Mouse (Mus musculus): ENCODE measurements around the gene Asic3. TPM values are rescaled to one million over a fixed set of nuclear protein-coding genes. Genes with fewer than 3 reads are reported as not detected.

Gene Asic3
- polyA plus RNA-seq, 1 experiment from 2014 or later = 1.4 TPM

DNA sequence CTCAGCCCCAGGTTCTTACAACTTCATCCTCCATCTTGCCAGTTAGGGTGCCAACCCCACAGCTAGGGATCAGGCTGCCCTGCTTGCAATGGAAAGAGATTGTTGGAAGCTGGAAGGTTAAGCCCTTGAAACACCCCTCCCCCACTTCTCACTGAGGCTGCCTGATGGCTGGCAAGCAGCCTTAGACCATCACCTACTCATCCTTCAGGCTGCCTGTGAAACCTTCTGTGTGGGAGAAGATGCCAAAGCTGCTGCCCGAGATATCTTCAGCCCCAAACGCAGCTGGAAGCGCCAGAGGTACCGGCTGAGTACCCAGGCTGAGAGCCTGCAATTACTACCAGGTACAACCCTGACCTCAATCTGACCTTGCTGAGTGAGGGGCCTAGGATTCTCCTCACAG lies 33.7 kb upstream of the Asic3 start:
- Histone ChIP-seq H3K9me3 (no peaks in the 10 kb centered on the region), H3K27me3 (replicated peaks) (0 out of 2 replicates have a peak, but pooled peaks cover 3% of the 10 kb centered on the region), H3K4me2 (replicated peaks) (no peak overlapping the region), H3K9ac (no peak overlapping the region), H3K36me3 (no peaks in the 10 kb centered on the region), H3K4me1 (peaks cover 11% of the 10 kb centered on the region), H3K4me3 (no peak overlapping the region), H3K27ac (no peak overlapping the region)
- WGBS = 79% methylated on average over 4 of the region's 4 CpGs
- ATAC-seq (ENCODE audit: low FRiP score, low read depth) = no peak

DNA sequence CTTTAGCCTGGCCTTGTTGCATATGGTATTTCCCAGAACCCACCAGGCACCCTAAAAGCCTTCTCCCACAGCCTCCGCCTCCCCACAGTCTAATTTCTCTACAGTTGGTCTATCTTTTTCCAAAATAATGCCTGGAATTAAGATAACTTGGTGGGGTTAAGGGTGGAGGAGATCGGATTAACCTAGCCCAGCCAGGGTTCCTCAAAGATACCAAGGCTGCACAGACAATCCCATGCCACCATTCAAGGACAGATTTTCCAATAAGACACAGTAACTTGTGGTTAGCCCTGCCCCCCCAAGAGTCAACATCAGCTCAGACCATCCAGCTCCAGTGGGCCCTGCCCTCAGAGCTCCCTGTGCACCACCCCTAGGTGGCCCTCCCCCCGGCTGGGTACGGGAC lies 32.7 kb upstream of the Asic3 start:
- Histone ChIP-seq H3K4me1 (peaks cover 11% of the 10 kb centered on the region), H3K4me2 (replicated peaks) (no peak overlapping the region), H3K4me3 (no peak overlapping the region), H3K27me3 (replicated peaks) (peaks cover 9% of the 10 kb centered on the region; the same call in 1 of the 2 replicates), H3K9ac (no peak overlapping the region), H3K27ac (no peak overlapping the region), H3K36me3 (no peaks in the 10 kb centered on the region), H3K9me3 (no peaks in the 10 kb centered on the region)
- 95% methylated on average over 4 of the region's 4 CpGs for WGBS
- no peak for ATAC-seq (ENCODE audit: low FRiP score, low read depth)

DNA sequence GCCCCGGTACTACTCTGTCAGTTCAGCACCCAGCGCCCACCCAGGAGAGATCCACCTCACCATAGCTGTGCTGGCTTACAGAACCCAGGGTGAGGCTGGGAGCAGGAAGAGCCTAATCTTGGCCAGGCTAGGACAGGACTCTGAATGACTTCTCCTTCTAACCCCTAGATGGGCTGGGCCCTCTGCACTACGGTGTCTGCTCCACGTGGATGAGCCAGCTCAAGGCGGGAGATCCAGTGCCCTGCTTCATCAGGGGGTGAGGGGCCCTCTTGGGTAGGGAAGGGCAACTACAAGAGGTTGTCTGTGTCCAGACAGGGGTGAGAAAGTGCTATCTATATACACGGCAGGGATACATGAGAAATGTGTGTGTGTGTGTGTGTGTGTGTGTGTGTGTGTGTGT lies 31.7 kb upstream of the Asic3 start:
- WGBS = 76% methylated on average over 6 of the region's 6 CpGs

GRCm38 (mm10) chr5:24381988-24382387 lies 31.2 kb upstream of the Asic3 start:
- Histone ChIP-seq H3K9ac (no peak overlapping the region), H3K36me3 (no peaks in the 10 kb centered on the region)
- 68% methylated on average over 2 of the region's 2 CpGs for WGBS

More for the DNA sequence above, 31.7 kb upstream of the Asic3 start:
- Histone ChIP-seq H3K27ac (no peak overlapping the region), H3K4me2 (replicated peaks) (no peak overlapping the region), H3K9ac (no peak overlapping the region), H3K27me3 (replicated peaks) (peaks cover 19% of the 10 kb centered on the region), H3K4me3 (no peak overlapping the region), H3K4me1 (peaks cover 11% of the 10 kb centered on the region), H3K9me3 (no peaks in the 10 kb centered on the region), H3K36me3 (no peaks in the 10 kb centered on the region)
- ATAC-seq (ENCODE audit: low FRiP score, low read depth) = no peak

DNA sequence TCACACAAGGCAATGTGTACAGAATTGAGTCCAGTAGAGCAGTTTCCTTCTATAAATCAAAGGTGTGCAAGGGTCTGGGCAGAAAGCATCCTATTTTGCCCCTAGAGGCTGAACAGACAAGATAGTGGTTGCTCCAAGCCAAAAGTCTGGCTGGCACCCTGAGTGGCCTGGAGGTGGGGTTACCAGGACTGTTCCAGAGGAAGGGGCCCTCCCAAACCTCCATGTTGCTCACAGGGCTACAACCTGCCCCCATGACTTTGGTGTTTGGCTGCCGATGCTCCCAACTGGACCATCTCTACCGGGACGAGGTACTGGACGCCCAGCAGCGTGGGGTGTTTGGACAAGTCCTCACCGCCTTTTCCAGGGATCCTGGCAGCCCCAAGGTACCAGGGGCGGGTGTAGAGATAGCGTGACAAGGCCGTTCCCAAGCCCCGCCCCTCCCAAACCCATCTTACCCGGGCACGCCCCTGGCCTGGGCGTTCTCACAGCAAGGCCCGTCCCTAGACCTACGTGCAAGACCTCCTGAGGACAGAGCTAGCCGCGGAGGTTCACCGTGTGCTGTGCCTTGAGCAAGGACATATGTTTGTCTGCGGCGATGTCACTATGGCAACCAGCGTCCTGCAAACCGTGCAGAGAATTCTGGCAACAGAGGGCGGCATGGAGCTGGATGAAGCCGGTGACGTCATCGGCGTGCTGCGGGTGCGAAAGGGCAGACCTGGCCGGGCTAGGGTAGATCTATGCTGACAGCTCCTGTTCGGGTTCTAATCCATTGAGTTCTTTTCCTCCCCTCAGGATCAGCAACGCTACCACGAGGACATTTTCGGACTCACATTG lies 29.9 kb upstream of the Asic3 start:
- Histone ChIP-seq H3K27ac (no peak overlapping the region; the same call in 1 of the 2 replicates), H3K36me3 (no peaks in the 10 kb centered on the region), H3K4me2 (replicated peaks) (peak overlapping the region; percentile 75), H3K27me3 (replicated peaks) (peaks cover 37% of the 10 kb centered on the region), H3K4me3 (peak overlapping the region; percentile 45), H3K9me3 (no peaks in the 10 kb centered on the region), H3K9ac (peak overlapping the region; percentile 53), H3K4me1 (peaks cover 27% of the 10 kb centered on the region)
- ATAC-seq (ENCODE audit: low FRiP score, low read depth) = peak; percentile 87
- WGBS = under 1% methylated on average over 34 of the region's 34 CpGs

More at GRCm38 (mm10) chr5:24381988-24382387, 31.2 kb upstream of the Asic3 start:
- Histone ChIP-seq H3K4me3 (no peak overlapping the region), H3K9me3 (no peaks in the 10 kb centered on the region), H3K4me1 (peaks cover 14% of the 10 kb centered on the region), H3K4me2 (replicated peaks) (no peak overlapping the region), H3K27ac (no peak overlapping the region), H3K27me3 (replicated peaks) (peaks cover 24% of the 10 kb centered on the region)
- ATAC-seq (ENCODE audit: low FRiP score, low read depth) = no peak

DNA sequence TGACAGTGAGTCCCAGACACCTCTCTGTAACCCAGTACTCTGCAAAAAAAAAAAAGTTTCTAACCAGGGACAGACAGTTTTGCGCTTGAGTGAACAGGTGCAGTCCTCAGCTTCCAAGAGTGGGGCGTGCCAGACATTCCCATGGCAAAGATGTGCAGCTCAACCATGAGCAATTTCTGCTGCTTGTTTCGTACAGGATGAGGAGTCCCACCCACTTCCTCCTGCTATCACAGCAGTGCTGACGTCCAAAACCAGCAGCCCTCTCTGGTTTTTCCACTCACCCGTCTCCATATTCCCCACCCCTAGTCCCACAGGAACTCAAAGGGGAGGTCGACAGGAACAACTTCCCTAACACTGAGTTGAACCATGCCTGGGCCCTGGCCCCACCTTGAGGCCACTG lies 28.8 kb upstream of the Asic3 start:
- no peaks in the 10 kb centered on the region for H3K36me3 ChIP-seq
- no peak overlapping the region for H3K9ac ChIP-seq
- H3K27ac ChIP-seq = no peak overlapping the region
- H3K9me3 ChIP-seq = no peaks in the 10 kb centered on the region
- peaks cover 42% of the 10 kb centered on the region for H3K27me3 ChIP-seq (replicated peaks)
- peaks cover 30% of the 10 kb centered on the region for H3K4me1 ChIP-seq
- no peak overlapping the region for H3K4me3 ChIP-seq
- no peak overlapping the region for H3K4me2 ChIP-seq (replicated peaks)
- 66% methylated on average over 6 of the region's 6 CpGs for WGBS
- no peak for ATAC-seq (ENCODE audit: low FRiP score, low read depth)

GRCm38 (mm10) chr5:24385374-24385773 lies 27.8 kb upstream of the Asic3 start:
- Histone ChIP-seq H3K9ac (no peak overlapping the region), H3K36me3 (no peaks in the 10 kb centered on the region), H3K27me3 (replicated peaks) (peaks cover 42% of the 10 kb centered on the region), H3K4me2 (replicated peaks) (no peak overlapping the region), H3K4me1 (peaks cover 30% of the 10 kb centered on the region), H3K4me3 (no peak overlapping the region), H3K27ac (no peak overlapping the region), H3K9me3 (no peaks in the 10 kb centered on the region)
- no peak for ATAC-seq (ENCODE audit: low FRiP score, low read depth)
- WGBS = 93% methylated on average over 5 of the region's 5 CpGs

- Histone ChIP-seq H3K27ac (no peak overlapping the region), H3K4me2 (replicated peaks) (no peak overlapping the region), H3K4me3 (no peak overlapping the region), H3K9ac (no peak overlapping the region), H3K9me3 (no peaks in the 10 kb centered on the region), H3K4me1 (peaks cover 30% of the 10 kb centered on the region), H3K36me3 (no peaks in the 10 kb centered on the region), H3K27me3 (replicated peaks) (peaks cover 42% of the 10 kb centered on the region)
- WGBS = 84% methylated on average over 10 of the region's 10 CpGs
- no peak for ATAC-seq (ENCODE audit: low FRiP score, low read depth)
Measured at GRCm38 (mm10) chr5:24385887-24386550, 27.2 kb upstream of the Asic3 start.

DNA sequence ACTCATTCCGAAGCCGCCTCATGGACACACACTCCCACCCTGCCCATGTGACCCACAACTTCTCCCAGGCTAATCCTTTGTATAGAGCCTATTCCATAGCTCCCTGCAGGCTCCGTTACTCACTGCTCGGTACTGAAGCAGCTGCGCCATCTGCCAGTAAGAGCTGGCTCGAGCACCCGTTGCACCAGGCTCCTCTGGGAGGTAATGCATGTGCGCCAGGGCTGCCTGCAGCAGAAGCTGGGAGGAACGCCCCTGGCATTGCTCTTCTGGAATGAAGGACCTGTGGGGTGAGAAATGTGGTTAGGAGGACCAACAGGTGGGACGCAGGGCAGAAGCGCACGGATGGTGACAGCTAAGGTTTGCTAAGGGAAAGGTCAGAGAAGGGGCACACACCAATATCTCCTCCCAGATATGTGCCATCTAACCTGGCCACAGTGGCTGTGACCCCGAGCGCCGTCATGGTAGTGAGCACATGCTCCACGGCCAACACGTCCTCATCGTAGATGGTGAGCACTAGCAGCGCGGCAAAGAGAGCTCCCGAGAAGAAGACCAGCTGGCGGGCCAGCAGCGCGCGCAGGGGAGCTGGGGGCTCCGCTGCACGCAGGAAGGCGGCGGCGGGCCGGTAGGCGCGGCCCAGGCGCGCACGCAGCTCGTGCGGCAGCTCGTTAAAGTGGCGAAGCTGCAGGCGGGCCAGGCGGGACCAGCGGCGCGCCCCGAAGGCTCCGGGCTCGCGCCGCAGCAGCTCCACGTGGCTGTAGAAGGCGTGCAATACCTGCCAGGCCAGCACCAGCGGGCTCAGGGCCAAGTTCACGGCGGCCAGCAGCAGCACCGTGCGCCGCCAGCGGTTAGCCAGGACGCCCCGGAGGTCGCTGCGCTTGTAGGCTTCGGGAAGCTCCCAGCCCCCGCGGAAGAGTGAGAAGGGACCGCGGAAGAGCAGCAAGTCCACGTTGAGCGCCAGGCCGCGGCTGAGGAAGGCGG lies 25.6 kb upstream of the Asic3 start:
- H3K4me1 ChIP-seq = peaks cover 30% of the 10 kb centered on the region
- peak overlapping the region; percentile 40 for H3K4me3 ChIP-seq
- peak; percentile 52 for ATAC-seq (ENCODE audit: low FRiP score, low read depth)
- H3K27ac ChIP-seq = 0 out of 2 replicates have a peak overlapping the region, but pooled peaks have one; percentile 12
- H3K27me3 ChIP-seq (replicated peaks) = peaks cover 39% of the 10 kb centered on the region
- no peaks in the 10 kb centered on the region for H3K36me3 ChIP-seq
- under 1% methylated on average over 73 of the region's 73 CpGs for WGBS
- peak overlapping the region; percentile 95 for H3K4me2 ChIP-seq (replicated peaks)
- no peaks in the 10 kb centered on the region for H3K9me3 ChIP-seq
- peak overlapping the region; percentile 54 for H3K9ac ChIP-seq

GRCm38 (mm10) chr5:24388246-24388915 lies 24.8 kb upstream of the Asic3 start:
- Histone ChIP-seq H3K9me3 (no peaks in the 10 kb centered on the region), H3K27ac (0 out of 2 replicates have a peak overlapping the region, but pooled peaks have one; percentile 12), H3K9ac (peak overlapping the region; percentile 54), H3K36me3 (no peaks in the 10 kb centered on the region), H3K4me1 (peaks cover 23% of the 10 kb centered on the region), H3K4me3 (peak overlapping the region; percentile 40), H3K4me2 (replicated peaks) (peak overlapping the region; percentile 95), H3K27me3 (replicated peaks) (peaks cover 39% of the 10 kb centered on the region)
- WGBS = 25% methylated on average over 26 of the region's 26 CpGs
- ATAC-seq (ENCODE audit: low FRiP score, low read depth) = no peak

DNA sequence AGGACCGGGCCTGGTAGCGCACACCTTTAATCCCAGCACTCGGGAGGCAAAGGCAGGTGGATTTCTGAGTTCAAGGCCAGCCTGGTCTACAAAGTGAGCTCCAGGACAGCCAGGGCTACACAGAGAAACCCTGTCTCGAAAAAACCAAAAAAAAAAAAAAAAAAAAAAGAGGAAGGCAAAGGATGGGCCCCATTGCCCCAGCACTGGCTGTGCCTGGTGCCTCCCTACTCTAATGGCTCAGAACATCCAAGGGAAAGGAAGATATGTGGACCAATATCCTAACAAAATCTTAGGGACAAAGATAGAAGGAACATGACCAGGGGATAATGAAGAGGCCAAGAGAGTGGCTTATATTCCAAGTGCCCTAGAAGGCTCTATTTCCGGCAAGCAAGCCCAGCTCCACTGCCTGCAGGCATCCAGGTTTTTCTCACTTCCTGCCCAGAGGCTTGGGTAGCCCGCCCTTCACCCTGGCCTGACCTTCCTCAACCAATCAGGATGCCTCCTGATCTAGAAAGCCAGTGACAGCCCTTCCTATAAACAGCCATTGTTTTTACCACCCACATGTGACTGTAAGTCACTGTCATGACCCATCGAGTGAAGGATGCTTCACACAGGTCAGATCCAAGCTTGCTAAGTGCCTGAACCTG lies 24.1 kb upstream of the Asic3 start:
- WGBS = 52% methylated on average over 7 of the region's 7 CpGs
- Histone ChIP-seq H3K27ac (no peak overlapping the region), H3K4me3 (no peak overlapping the region), H3K36me3 (no peaks in the 10 kb centered on the region), H3K4me2 (replicated peaks) (0 out of 2 replicates have a peak overlapping the region, but pooled peaks have one; percentile 95), H3K9me3 (no peaks in the 10 kb centered on the region), H3K4me1 (peaks cover 20% of the 10 kb centered on the region), H3K9ac (no peak overlapping the region), H3K27me3 (replicated peaks) (peaks cover 39% of the 10 kb centered on the region)
- no peak for ATAC-seq (ENCODE audit: low FRiP score, low read depth)
